Mouse (Mus musculus): ENCODE measurements around the gene Tmem212. TPM values are rescaled to one million over a fixed set of nuclear protein-coding genes. Genes with fewer than 3 reads are reported as not detected.

Tmem212 gene
- not detected in 2 replicates for polyA plus RNA-seq (2012; rRNA removed)

GRCm38 (mm10) chr3:27896318-27896892 lies at the start of gene Tmem212:
Gene Tmem212 (minus strand): TSS chr3:27896368.

GRCm38 (mm10) chr3:27938381-27939323 lies 42.5 kb upstream of the Tmem212 start, which contains the start of gene Pld1:
Gene Pld1 (plus strand): TSS chr3:27938695.

Other genes starting within 250 kb of the Tmem212 start
- gene Fndc3b, start 185.1 kb downstream of the Tmem212 start, polyA plus RNA-seq (2012; rRNA removed), result 7.8 and 16.8 TPM in 2 replicates
- 3.4 and 4.6 TPM in 2 replicates for gene Pld1, start 42.3 kb upstream of the Tmem212 start, polyA plus RNA-seq (2012; rRNA removed)